Mouse (Mus musculus): ENCODE data around the gene Map3k15.

The Map3k15 gene

GRCm38 (mm10) chrX:160134136-160134843 is 146.1 kb downstream of the Map3k15 start:
- DNase-seq (ENCODE audit: low read depth, low spot score) = no peak

- DNase-seq (ENCODE audit: low read depth, low spot score) = no peak
These were observed 147.5 kb downstream of the Map3k15 start for GRCm38 (mm10) chrX:160135719-160136118.

GRCm38 (mm10) chrX:160136153-160136552 is 147.9 kb downstream of the Map3k15 start:
- DNase-seq (ENCODE audit: low read depth, low spot score) = no peak

GRCm38 (mm10) chrX:160137177-160137860 is 149.1 kb downstream of the Map3k15 start:
- no peak for DNase-seq (ENCODE audit: low read depth, low spot score)

- DNase-seq (ENCODE audit: low read depth, low spot score) = peak; percentile 76
These were observed 149.9 kb downstream of the Map3k15 start, which contains the start of gene Pdha1 for GRCm38 (mm10) chrX:160137861-160138717. Gene Pdha1 (minus strand): TSS chrX:160138413.

GRCm38 (mm10) chrX:160146806-160147205 is 158.6 kb downstream of the Map3k15 start:
- DNase-seq (ENCODE audit: low read depth, low spot score) = no peak

GRCm38 (mm10) chrX:160147406-160147805 is 159.2 kb downstream of the Map3k15 start:
- DNase-seq (ENCODE audit: low read depth, low spot score) = no peak

DNA sequence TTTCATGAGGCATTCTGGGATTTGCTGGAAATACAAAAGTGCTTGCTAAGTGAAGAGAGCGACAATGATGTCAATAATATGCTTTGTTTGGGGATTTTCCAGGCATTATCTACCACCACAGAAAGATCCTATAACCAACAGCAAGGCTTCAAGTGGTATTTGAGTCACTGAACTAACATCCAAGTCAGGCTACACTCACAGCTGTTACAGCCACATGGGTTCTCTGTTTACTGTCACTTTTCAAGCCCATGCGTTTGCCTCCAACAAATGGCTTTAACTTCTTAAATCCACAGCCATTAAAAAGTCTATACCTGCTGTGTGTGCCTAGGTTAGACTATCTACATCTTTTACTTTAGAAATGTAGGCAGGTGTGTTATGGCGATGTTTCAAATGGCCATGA is 160.6 kb downstream of the Map3k15 start:
- DNase-seq (ENCODE audit: low read depth, low spot score) = no peak

DNA sequence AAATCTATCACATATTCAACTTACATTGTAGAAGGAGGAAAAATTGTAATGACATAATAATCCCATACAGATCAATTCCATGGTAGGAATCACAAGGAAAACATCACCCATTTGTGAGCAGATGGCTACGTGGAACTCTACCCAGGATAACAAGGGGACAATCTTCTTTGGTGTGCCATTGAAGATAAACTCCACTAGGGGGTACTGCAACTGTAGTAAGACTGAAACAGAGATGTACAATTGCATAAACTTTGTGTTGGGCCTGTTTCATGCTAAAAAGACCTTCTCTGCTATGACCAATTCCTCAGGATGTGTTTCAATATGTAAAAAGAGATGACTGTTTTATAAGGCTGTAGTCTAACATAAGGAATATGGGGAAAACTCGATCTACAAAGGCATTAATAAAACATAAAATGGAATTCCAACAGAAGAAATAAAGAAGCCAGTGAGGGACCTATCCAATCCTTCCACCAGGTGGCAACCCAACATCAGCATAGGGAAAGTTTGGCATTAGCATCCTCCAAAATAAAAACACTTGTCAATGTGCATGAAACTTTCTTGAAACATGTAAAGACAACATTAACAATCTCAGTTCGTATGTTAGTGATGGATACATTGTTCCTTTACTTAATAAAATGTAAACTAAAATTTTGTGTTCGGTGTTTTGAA is 165.0 kb downstream of the Map3k15 start:
- no peak for DNase-seq (ENCODE audit: low read depth, low spot score)

DNA sequence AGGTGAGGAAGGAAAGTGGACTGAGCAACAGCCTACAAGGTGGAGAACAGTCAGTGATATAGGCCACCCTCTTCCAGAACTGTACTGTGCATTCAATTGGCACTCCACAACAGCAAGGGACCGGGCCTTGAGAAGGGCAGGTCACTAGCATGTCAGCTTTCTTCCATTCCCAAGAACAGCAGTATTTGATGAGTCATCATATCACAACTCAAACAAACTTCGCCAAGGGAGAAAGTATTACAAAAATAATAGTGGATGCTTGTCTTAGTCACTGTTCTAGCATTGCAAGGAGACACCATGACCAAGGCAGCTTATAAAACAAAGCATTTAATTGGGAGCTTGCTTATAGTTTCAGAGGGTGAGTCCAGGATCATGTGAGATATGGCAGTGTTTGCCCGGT is 176.0 kb downstream of the Map3k15 start:
- DNase-seq (ENCODE audit: low read depth, low spot score) = no peak

DNA sequence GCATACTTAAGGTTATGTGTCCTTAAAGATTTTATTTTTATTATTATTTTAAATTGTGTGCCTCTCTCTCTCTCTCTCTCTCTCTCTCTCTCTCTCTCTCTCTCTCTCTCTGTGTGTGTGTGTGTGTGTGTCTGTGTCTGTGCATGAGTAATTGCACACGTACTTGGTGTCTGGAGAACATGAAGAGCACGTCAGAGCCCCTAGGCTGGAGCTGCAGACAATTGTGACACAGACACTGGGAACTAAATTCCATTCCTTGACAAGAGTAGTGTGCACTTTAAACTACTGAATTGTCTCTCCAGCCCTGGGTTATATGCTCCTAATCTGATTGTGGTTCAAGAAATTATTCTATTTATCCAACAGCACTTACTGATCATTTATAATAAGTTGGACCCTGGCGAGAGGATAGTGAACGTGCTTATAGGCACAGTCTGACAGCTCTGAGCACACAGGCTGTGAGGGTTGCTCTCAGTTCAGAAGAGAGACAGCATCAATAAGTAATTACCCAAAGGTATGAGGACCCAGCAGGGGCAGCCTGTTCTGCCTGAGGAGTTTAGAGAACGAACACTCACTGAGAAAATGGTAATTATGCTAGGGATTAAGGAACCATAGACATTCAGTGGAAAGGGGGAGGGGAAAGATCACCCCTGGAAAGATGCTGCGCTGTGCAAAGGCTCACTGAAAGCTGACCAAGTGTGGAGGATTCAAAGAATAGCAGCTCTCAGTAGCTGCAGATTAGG is 178.2 kb downstream of the Map3k15 start:
- no peak for DNase-seq (ENCODE audit: low read depth, low spot score)

DNA sequence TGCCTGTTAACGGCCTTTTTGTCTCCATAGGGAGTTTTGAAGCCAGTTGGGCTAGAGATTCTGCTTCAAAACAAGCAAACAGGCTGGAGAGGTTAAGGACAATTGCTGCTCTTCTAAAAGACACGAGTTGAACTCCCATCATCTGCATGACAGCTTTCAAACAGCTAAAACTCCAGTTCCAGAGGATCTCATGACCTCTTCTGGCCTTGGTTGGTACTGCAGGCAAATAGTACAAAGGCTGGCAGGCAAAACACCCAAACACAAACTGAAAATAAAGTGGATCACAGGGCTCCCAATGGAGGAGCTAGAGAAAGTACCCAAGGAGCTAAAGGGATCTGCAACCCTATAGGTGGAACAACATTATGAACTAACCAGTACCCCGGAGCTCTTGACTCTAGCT is 181.9 kb downstream of the Map3k15 start:
- DNase-seq (ENCODE audit: low read depth, low spot score) = peak; percentile 37
